Mouse (Mus musculus) spleen, adult 18-20 months (tissue): ENCODE results near the gene Gzmd.
"Not testable (repeated sequence)": the region's sequence is repeated elsewhere in the genome, so short reads cannot be mapped to it uniquely, and the experiment has no call there.

ENCODE experiments used
- DNase-seq, 2 experiments: peaks; one replicate each; pipeline ENCODE4 v3.0.0; 2022; ENCODE audit warnings: mixed read lengths in 2 of 2

The Gzmd gene

GRCm38 (mm10) chr14:56132508-56132907, at the start of gene Gzmd:
Gene Gzmd (minus strand): TSS chr14:56132608.
- not testable (repeated sequence) for DNase-seq

DNA sequence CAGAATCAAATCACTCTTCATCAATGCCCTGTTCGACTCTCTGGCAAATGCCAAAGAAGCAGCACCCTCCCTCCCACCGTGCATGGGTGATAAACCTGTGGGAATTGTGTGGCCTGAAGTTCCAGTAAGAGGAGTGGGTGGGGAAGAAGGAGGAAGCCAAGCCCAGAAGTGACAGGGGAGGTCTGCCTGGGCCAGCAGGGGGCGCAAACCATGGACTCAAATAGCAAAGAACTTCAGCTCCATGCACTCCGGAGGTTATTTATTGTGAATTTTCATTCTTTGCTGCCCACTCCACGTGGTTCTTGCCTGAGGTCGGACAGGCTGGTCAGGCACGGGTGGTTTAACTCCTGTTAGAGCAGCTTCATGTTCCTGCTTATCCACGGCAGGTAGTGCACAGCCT, 45.2 kb upstream of the Gzmd start:
- DNase-seq: peak in 1 of 2 experiments; percentile 46

DNA sequence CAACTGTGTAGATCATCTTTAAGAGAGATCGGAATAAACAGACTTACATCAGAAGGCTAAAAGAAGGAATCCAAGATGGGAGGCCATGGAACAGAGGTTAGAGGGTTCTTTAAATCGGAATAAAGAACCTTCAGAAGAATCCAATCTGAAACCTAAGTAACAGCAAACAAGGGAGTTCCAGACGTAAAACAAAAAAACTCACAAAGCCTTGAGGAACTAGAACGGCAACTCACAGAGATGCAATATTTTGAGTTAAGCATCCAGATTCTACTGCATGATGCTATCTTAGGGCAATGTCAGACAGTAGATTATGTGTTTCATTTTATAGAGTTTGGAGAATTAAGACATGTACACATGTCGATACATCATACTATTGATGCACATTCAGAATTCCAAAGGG, 42.1 kb upstream of the Gzmd start, which contains the start of gene Gzmn:
TSS of gene Gzmn (minus strand) at position 101 of the 400 bp plus-strand sequence.
- no peak for DNase-seq

- DNase-seq: no peak
Measured at GRCm38 (mm10) chr14:56173396-56173795, 41.0 kb upstream of the Gzmd start.

- no peak for DNase-seq
Measured at GRCm38 (mm10) chr14:56172744-56173143, 40.3 kb upstream of the Gzmd start.

DNA sequence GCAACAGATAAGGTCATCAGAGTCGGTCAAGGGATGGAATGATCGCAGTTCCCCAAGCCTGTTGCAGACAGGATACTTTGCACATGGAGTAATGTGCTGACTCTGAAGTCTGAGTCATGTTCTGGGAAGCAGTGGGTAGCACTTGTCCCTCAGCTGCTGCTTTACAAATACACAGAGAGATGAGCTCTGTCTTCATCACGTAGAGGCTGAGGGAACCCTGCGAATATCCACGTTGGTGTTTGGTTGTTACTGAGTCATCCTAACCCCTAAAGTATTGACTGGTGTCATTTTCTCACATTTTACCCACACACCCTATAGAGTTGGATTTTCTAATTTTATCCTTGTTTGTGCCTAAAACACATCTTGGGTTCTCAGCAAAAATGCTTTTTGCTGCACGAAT, 35.6 kb upstream of the Gzmd start:
- DNase-seq: no peak

- no peak for DNase-seq
Measured at GRCm38 (mm10) chr14:56162109-56162508, 29.7 kb upstream of the Gzmd start.

DNA sequence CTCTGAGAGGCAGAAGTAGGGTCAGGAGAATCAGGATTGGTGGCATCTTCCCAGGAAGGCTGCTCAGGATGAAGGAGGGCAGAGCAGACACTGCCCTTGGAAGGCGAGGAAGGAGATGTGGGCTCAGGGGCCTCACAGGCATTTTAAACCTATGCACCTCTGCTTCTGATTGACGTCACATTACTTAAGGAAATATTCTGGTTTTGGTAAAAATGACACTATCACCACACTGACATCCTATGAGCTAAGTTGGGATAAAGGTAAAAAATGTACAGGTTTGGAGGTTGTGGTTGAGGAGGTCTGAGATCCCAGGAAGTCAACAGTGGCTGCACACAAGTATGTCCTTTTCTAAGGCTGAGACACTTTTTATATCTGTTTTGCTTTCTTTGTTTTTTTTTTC, 27.1 kb upstream of the Gzmd start, which contains the start of gene Gzmg:
TSS of gene Gzmg (minus strand) at position 101 of the 400 bp plus-strand sequence.
- not testable (repeated sequence) for DNase-seq

- peak in 1 of 2 experiments; percentile 5 for DNase-seq
Measured at GRCm38 (mm10) chr14:56155340-56155739, 22.9 kb upstream of the Gzmd start.

GRCm38 (mm10) chr14:56133675-56134074, 1.3 kb upstream of the Gzmd start:
- DNase-seq: not testable (repeated sequence)

GRCm38 (mm10) chr14:56128341-56128740, 4.1 kb downstream of the Gzmd start:
- no peak for DNase-seq

- DNase-seq: no peak
Measured at GRCm38 (mm10) chr14:56123516-56123915, 8.9 kb downstream of the Gzmd start.

GRCm38 (mm10) chr14:56120525-56120924, 11.9 kb downstream of the Gzmd start, which contains the start of gene Gzme:
Gene Gzme (minus strand): TSS chr14:56120625.
- no peak for DNase-seq

DNA sequence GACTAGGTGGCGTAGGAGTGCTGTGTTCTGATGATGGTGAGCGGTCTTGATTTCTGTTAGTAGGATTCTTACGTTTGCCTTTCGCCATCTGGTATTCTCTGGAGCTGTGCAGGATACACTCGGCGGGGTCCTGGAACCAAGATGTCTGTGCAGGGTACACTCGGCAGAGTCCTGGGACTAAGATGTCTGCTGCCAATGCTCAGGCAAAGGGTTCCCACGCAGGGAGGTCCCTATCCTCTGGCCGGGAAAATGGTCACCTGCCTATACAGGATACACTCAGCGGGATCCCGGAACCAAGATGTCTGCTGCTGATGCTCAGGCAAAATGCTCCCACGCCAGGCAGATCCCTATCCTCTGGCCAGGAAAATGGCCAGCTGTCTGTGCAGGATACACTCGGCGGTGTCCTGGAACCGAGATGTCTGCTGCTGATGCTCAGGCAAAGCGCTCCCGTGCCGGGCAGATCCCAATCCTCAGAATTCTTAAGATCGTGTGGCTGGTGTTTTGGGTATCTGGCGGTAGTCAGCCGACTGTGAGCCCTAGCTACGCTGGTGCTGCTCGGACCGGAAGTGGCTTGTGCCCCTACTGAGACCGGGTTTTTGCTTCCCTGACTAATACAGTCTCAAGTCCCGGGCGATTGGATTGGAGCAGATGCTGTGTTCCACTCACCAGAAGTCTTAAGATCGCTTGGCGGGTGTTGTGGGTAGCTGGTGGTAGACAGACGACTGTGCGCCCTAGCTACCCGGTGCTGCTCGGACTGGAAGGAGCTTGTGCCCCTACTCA, 16.7 kb downstream of the Gzmd start:
- not testable (repeated sequence) for DNase-seq

GRCm38 (mm10) chr14:56105447-56106180, 26.8 kb downstream of the Gzmd start:
- DNase-seq: no peak

- DNase-seq: no peak
Measured at GRCm38 (mm10) chr14:56105016-56105415, 27.4 kb downstream of the Gzmd start.

GRCm38 (mm10) chr14:56103452-56103851, 29.0 kb downstream of the Gzmd start:
- DNase-seq: no peak

GRCm38 (mm10) chr14:56102386-56102785, 30.0 kb downstream of the Gzmd start, which contains the start of gene Ctsg:
Gene Ctsg (minus strand): TSS chr14:56102574.
- DNase-seq: no peak

GRCm38 (mm10) chr14:56098940-56099339, 33.5 kb downstream of the Gzmd start:
- no peak for DNase-seq

GRCm38 (mm10) chr14:56097597-56097996, 34.8 kb downstream of the Gzmd start:
- DNase-seq: no peak

DNA sequence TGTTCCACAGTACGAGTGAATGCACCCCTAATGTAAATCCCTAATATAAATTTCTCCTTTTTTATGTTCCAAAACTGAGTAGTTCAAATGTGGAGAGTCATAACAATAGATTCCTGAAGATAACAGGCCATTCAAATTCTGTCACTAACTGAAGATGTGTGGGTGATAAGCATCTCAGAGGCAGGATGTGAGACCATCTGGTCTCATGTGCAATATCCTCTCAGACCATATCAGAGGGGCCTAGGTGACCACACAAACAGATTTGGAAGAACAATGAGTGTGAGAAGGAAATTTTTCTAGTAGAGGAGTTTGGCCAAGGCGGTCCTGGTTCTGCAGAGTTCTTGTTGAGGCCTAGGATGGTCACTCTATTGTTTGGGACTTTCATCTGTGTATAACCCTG, 39.1 kb downstream of the Gzmd start:
- no peak for DNase-seq

GRCm38 (mm10) chr14:56086711-56087110, 45.7 kb downstream of the Gzmd start:
- DNase-seq: no peak

DNA sequence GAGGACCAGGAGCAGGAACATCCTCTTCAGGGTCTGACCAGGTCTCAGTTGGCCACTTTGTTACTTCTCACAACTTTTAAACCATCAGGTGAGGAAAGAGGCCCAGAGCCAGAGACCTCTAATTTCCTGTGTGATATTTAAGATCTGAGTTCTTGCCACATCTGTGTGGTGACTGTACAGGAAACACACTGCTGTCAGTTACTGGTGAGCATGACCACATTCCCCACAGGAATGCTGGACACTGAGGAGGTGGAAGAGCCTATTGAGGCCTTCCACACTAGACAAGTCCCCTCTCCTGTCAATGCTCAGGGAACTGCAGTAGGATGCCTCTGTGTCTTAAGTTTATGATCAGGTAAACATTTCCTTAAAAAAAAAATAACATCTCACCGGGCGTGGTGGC, 47.2 kb downstream of the Gzmd start, which contains the start of gene Mcpt8:
TSS of gene Mcpt8 (minus strand) at position 107 of the 400 bp plus-strand sequence.
- DNase-seq: no peak

DNA sequence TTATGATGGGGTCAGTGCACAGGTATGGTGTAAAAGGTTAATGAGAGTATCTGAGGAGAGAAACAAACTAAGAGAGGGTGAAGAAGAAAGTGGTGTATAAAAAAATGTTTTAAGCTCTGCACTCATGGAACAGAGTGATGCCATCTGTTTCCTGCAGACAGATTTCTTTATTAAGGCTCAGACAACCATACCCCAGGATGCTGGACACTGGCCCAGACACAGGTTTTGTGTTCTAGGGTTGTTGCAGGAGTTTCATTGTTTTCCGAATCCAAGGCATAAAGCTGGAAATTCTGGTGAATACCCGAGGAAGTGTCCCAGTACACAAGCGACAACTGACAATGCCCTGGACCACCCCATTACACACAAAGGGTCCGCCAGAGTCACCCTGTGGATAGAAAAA, 50.4 kb downstream of the Gzmd start:
- no peak for DNase-seq
